Mouse (Mus musculus) kidney, postnatal 14 days (tissue): ENCODE measurements around the gene Kif3b.
A peak's percentile ranks its signal among the peaks of the same experiment; 100 is the strongest.

ENCODE experiments used
- DNase-seq: peaks from one replicate; pipeline ENCODE4 v3.0.0; 2022; ENCODE audit warnings: mixed read lengths

The Kif3b gene

GRCm38 (mm10) chr2:153298460-153298859 lies 7.2 kb downstream of the Kif3b start:
- no peak for DNase-seq

DNA sequence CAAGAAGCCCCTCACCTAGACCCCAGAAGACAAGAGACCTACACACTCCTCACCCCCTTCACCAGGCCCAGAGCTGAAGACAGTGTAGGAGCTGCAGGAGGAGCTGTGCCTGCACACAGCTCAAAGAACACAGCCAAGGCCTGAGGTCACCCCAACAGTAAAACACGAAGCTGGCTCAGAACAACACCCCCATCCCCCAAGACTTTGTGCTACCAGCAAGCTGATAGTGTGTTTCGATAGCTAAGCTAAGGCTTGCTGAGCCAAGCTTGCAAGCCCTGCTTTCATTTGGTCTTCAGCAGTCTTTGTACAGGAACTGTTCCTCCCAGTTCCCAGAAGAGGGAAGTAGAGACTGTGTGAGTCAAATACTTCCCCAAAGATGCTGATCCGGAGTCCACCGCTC lies 7.7 kb downstream of the Kif3b start:
- peak; percentile 23 for DNase-seq

GRCm38 (mm10) chr2:153301123-153301522 lies 9.9 kb downstream of the Kif3b start:
- DNase-seq: no peak

- peak; percentile 16 for DNase-seq
These were observed 14.0 kb downstream of the Kif3b start for GRCm38 (mm10) chr2:153305240-153305639.

GRCm38 (mm10) chr2:153308586-153308985 lies 17.4 kb downstream of the Kif3b start:
- DNase-seq: no peak

DNA sequence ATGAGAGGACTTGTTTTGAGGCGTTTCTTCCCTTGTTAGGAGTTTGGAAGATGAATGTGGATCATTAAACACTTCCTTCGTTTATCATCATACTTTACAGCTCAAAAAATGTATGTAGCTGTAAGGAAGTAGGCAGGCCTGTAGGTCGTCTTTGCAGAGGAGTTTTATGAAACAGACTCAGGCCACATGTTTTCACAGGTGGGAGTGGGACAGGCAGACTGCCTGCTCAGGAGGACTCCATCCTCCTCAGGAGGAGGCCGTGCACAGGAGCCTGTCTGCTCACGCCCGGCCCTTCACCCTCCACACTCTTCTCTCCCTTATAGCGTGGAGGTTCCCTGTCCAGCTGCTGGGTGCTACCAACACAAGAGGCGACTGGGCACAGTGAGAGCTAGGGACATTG lies 17.9 kb downstream of the Kif3b start:
- no peak for DNase-seq

- DNase-seq: peak; percentile 19
These were observed 19.0 kb downstream of the Kif3b start for GRCm38 (mm10) chr2:153310228-153310627.

DNA sequence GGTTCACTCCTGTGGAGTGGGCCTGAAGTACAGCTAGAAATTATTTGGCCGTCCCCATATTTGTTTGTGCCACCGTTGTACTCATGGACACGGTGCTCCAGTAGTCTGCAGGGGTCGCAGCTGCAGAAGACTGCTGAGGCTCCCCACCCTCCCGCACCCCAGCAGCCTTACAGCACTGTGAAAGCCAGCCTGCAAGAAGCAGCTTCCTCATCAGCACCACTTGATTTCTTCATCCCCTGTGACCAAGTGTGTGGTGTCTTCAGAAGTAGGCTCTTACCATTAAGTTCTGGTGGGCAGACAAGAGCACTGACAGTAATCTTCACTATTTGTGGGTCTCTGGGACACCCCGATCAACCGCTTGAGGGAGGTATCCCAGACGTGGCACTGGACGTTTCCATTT lies 21.7 kb downstream of the Kif3b start:
- no peak for DNase-seq

GRCm38 (mm10) chr2:153318408-153318807 lies 27.2 kb downstream of the Kif3b start:
- DNase-seq: no peak

GRCm38 (mm10) chr2:153319036-153319643 lies 27.9 kb downstream of the Kif3b start:
- peak; percentile 38 for DNase-seq

DNA sequence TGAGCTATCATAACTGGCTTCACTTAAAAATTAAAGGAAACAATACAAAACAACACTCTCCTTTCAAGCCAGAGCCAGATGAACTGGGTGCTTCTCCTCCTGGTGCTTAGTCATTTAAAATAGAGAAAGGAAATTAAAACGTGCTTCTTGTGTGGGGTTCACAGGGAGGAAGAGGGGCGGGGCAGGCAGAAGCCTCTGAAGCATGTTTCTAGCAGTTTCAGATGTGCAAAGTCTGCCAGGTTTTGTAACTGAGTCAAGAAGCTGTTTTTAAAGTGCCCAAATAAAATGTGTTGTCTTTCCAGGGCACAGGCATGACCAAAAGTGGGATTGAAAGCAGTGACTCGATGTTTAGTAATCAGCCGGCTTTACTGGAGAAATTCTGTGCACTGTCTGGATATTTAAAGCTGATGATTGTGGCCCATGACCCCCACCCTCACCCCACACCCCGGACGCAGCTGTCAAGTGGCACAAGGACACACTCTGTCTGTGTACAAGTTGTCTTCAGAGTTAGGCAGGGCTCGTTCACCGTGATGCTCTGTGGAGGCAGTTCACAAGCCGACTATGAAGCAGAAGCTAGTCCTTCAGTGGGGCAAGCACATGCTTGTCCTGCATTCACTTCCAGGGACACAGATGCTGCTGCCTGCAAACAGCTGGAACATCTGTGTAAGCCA lies 34.6 kb downstream of the Kif3b start:
- no peak for DNase-seq

- DNase-seq: no peak
These were observed 41.1 kb downstream of the Kif3b start for GRCm38 (mm10) chr2:153332271-153332670.

DNA sequence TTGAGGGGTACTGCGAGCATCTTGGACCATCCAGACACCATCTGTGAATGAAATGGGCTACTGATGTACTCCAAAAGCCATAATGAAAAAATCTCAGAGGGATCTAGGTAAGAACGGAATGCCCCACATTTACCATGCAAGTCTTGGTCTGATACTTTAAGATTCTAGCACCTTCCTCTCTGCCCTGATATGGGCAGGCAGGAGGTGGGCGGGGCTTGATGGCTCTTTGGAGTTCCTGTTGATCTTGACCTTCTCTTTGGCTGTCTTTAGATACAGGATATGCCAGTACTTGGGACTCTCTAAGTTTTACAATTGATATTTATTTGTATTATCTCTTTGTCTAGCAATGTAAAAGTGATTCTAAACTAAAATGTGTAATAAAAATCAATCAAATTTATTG lies 41.8 kb downstream of the Kif3b start:
- DNase-seq: no peak

DNA sequence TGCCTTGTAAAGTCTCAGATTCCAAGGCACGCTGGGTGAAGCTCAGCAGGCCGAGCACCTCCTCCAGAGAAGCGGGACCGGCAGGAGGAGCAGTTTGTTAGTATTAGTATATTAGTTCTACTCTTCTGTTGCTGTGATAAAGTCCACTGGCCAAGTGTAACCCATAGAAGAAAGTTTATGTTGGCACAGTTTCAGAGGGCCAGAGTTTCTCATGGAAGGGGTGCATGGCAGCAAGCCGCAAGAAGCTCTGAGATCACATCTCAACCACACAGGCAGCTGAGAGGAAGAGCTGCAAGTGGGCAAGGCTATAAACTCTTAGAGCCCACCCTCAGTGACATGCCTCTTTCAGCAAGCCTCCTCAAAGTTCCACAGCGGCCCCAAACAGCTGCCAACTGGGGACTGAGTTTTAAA lies 42.6 kb downstream of the Kif3b start:
- DNase-seq: peak; percentile 69

DNA sequence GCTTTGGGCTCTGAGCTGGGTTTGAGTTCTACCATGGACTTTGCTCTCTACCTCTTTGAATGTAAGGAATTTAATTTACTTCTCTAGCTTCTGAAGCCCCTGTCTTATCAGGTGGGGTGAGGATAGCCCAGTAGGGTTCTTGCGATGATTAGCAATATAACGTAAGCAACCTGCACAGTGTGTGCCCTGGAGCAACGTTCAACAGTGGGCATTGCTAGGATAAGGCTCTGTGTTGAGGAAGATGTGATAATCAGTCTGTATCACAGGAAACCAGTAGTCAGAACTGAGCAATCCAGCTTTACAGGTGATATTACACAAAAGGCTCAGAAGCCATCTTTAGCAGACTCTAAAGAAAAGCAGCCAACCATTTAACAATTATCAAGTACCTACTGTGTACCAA lies 43.1 kb downstream of the Kif3b start:
- DNase-seq: no peak

GRCm38 (mm10) chr2:153336117-153336516 lies 44.9 kb downstream of the Kif3b start:
- DNase-seq: no peak

GRCm38 (mm10) chr2:153338361-153339350 lies 47.4 kb downstream of the Kif3b start:
- DNase-seq: no peak

- DNase-seq: no peak
These were observed 51.0 kb downstream of the Kif3b start for GRCm38 (mm10) chr2:153342166-153342565.

- DNase-seq: no peak
These were observed 51.4 kb downstream of the Kif3b start for GRCm38 (mm10) chr2:153342602-153343001.

DNA sequence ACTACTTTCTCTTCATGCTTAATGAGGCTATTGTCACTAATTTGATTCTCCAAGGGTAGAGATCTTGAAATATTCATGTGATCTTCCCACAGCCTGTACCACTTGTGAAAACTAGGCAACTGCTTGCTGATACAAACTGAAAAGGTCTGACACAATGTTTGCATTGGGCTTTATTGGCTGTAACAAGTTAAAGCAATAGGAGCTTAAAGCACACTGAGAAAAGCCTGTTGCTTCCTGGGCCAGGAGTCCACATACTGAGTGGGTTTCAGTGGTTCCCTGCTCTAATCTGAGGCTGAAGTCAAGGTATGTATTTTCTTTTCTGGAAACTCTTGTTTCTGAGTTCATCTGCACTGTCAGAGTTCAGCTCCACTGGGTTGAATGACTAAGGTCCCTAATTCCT lies 52.0 kb downstream of the Kif3b start:
- DNase-seq: no peak

GRCm38 (mm10) chr2:153345071-153345453 lies 53.8 kb downstream of the Kif3b start:
- DNase-seq: no peak

DNA sequence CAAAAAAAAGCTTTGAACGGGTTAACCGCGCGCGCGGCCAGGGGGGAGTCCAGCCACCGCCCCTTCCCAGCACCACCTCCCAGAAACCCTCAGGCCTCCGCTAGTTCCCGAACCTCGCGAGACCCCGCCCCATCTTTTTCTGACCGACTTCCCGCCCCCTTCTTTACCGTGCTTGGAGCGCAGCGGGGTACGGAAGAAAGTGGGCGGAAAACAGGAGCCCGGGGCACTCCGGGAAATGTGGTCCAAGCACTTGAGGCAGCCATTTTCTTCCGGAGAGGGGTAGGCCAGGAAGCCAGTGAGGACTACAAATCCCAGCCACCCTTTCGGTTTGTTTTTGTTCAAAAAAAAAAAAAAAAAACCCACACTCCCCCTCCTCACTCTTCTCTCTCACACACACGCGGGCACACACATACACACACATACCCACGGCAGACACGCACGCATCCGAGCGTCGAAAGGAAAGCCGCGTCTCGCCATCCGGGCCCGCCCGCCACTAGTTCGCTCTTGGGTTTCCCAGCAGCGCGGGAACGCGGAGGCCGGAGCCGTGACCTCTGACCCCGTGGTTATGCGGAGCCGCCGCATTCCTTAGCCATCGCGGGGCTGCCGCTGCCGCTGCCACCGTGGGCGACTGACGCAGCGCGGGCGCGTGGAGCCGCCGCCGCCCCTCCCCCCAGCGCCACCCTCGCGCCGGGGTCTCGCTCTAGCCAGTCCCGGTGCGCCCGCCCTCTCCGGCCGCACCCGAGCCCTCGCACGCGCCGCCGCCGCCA lies 54.4 kb downstream of the Kif3b start, which contains the start of gene Asxl1:
TSS of gene Asxl1 (plus strand) at position 376 of the 767 bp plus-strand sequence.
- peak; percentile 98 for DNase-seq
